Mouse (Mus musculus) cerebellum, postnatal 4 days (tissue): ENCODE results near the gene Rnf208.
"Not testable (repeated sequence)": the region's sequence is repeated elsewhere in the genome, so short reads cannot be mapped to it uniquely, and the experiment has no call there.

ENCODE experiments used
- DNase-seq, 2 experiments: peaks; one replicate each; pipeline ENCODE4 v3.0.0; 2022; ENCODE audit warnings: low spot score in 2 of 2, mixed read lengths in 1 of 2

The Rnf208 gene

GRCm38 (mm10) chr2:25246183-25247072 lies 4.4 kb downstream of the Rnf208 start, which contains the start of gene AL732309.1:
Gene AL732309.1, minus strand, starts transcription at chr2:25246863.
- no peak for DNase-seq

GRCm38 (mm10) chr2:25252331-25252730 lies 10.3 kb downstream of the Rnf208 start:
- DNase-seq = no peak

- DNase-seq = peak; percentile 66 to 86
Measured at GRCm38 (mm10) chr2:25255284-25255779, 13.3 kb downstream of the Rnf208 start, which contains the start of gene Tmem203. Gene Tmem203, plus strand, starts transcription at chr2:25255439.

- DNase-seq = not testable (repeated sequence)
Measured at GRCm38 (mm10) chr2:25256443-25257109, 14.5 kb downstream of the Rnf208 start.

- not testable (repeated sequence) for DNase-seq
Measured at GRCm38 (mm10) chr2:25257250-25257649, 15.2 kb downstream of the Rnf208 start.

GRCm38 (mm10) chr2:25258887-25259286 lies 16.8 kb downstream of the Rnf208 start:
- DNase-seq = no peak

- DNase-seq = no peak
Measured at GRCm38 (mm10) chr2:25261870-25262269, 19.8 kb downstream of the Rnf208 start.

- peak; percentile 79 to 92 for DNase-seq
Measured at GRCm38 (mm10) chr2:25262291-25262767, 20.3 kb downstream of the Rnf208 start, which contains the start of gene Tprn. Gene Tprn, plus strand, starts transcription at chr2:25262618.

- DNase-seq = peak in 1 of 2 experiments; percentile 80
Measured at GRCm38 (mm10) chr2:25262795-25263622, 21.0 kb downstream of the Rnf208 start.

GRCm38 (mm10) chr2:25263623-25264285 lies 21.7 kb downstream of the Rnf208 start:
- no peak for DNase-seq

GRCm38 (mm10) chr2:25264286-25264660 lies 22.2 kb downstream of the Rnf208 start:
- no peak for DNase-seq

GRCm38 (mm10) chr2:25264851-25265250 lies 22.8 kb downstream of the Rnf208 start:
- no peak for DNase-seq

- DNase-seq = peak in 1 of 2 experiments; percentile 83
Measured at GRCm38 (mm10) chr2:25265897-25266656, 24.0 kb downstream of the Rnf208 start.

- peak in 1 of 2 experiments; percentile 68 for DNase-seq
Measured at GRCm38 (mm10) chr2:25266720-25267119, 24.7 kb downstream of the Rnf208 start.

- no peak for DNase-seq
Measured at GRCm38 (mm10) chr2:25267241-25267640, 25.2 kb downstream of the Rnf208 start.

- DNase-seq = no peak
Measured at GRCm38 (mm10) chr2:25267746-25268309, 25.8 kb downstream of the Rnf208 start.

- peak; percentile 97 to 99 for DNase-seq
Measured at GRCm38 (mm10) chr2:25271827-25272511, 29.9 kb downstream of the Rnf208 start, which contains the start of the genes Ssna1 and Anapc2. Gene Ssna1, minus strand, starts transcription at chr2:25272438. Gene Anapc2, plus strand, starts transcription at chr2:25272478.

- no peak for DNase-seq
Measured at GRCm38 (mm10) chr2:25272515-25272914, 30.5 kb downstream of the Rnf208 start.

- no peak for DNase-seq
Measured at GRCm38 (mm10) chr2:25273010-25273409, 31.0 kb downstream of the Rnf208 start.
